Mouse (Mus musculus) sigmoid colon, adult 10 weeks (tissue): Measurements from ENCODE around the gene Pspn. TPM values are rescaled to one million over a fixed set of nuclear protein-coding genes. Genes with fewer than 3 reads are reported as not detected.

Experiments used
- polyA plus RNA-seq: library from polyadenylated mRNA; stranded (reverse); fragments of 350-450 nt; fragmentation: Illumina TruSeq; extraction: RNeasy Lipid Tissue Mini Kit (QIAGEN cat#74804); gene quantifications from one replicate; pipeline ENCODE4 v1.2.3, GENCODE M21; 2014; ENCODE audit warnings: low read depth, low replicate concordance

Gene Pspn
- polyA plus RNA-seq, result not detected

DNA sequence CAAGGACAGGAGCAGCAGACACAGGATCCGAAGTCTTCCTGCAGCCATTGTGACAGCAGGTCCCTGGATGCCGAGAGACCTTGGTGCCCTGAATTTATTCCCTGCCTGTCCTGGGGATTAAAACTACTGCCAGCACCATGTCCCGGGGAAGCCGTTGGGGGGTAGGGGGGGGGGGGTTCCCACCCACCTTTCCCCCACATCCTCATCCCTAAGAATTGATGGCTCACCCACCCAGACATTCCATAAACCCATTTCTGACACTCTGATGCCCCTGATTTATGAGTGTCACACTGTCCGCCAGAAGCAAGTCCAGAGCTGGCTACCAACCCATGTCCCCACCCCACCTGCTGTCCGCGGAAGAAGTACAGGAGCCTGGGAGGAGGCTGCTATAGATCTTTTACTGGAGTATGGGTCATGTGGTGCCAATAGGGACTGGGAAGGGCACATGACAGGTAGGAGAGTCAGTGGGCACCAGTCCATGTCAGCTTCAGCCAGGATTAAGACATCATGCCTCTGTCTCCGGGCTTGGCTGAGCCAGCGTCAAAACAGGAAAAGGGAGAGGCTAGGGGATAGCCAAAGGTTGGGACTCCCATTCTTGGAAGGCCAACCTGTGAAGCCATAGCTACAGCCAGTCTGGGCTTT, at the start of gene Pspn:
Pspn (minus strand) TSS at position 51 of the 642 bp plus-strand sequence.

DNA sequence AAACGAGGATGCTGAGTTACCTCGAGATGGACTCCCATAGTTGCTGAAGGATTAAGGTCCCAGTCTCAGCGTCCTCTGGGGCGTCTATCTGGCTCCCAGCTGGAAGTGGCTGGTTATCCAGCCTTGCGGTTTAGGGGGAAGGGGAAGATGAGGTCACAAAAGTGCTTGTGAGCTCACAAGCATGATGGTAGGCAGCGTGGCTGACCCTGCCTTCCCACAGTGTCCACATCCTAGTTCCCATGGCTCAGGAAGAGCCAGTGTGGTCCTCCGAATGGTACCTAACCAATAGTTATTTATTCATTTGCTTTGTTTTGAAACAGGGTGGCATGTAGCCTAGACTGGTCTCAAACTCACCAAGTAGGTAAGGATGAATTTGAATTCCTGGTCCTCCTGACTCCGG, 41.7 kb upstream of the Pspn start, which contains the start of gene Slc25a41:
Slc25a41 (minus strand) TSS at position 101 of the 400 bp plus-strand sequence.

DNA sequence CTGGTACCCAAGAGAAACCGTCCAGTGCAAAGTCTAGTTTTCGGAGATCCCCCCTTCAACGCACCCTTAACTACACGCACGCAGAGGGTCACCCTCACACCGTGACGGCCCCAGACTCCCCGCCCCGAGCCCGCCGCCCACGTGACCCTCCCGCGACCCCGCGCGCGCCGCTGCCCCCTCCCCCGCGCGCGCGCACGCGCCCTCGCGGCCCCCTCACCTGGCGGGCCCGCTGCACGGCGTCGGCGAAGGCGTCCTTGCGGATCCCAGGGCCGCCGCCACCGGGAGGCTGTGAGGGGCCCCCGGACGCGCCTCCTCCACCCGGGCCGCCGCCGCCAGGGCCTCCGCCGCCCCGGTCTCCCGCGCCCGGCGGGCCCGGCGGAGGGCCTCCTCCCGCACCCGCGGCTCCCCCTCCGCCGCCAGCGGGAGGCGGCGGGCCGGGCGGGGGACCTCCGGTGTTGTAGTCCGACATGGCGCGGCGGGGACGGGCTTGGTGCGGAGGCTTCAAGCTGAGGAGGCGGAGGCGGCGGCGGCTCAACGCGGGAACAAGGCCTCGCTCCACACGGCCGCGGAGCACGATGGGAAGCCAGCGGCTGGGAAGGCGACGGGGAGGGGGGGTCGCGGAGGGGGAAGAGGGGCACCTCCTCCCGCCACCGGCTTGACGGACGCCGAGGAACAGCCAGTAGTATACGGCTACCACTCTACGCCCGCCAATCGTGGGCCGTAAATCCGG, 31.3 kb upstream of the Pspn start, which contains the start of gene Khsrp:
Khsrp (minus strand) TSS at position 592 of the 730 bp plus-strand sequence.

DNA sequence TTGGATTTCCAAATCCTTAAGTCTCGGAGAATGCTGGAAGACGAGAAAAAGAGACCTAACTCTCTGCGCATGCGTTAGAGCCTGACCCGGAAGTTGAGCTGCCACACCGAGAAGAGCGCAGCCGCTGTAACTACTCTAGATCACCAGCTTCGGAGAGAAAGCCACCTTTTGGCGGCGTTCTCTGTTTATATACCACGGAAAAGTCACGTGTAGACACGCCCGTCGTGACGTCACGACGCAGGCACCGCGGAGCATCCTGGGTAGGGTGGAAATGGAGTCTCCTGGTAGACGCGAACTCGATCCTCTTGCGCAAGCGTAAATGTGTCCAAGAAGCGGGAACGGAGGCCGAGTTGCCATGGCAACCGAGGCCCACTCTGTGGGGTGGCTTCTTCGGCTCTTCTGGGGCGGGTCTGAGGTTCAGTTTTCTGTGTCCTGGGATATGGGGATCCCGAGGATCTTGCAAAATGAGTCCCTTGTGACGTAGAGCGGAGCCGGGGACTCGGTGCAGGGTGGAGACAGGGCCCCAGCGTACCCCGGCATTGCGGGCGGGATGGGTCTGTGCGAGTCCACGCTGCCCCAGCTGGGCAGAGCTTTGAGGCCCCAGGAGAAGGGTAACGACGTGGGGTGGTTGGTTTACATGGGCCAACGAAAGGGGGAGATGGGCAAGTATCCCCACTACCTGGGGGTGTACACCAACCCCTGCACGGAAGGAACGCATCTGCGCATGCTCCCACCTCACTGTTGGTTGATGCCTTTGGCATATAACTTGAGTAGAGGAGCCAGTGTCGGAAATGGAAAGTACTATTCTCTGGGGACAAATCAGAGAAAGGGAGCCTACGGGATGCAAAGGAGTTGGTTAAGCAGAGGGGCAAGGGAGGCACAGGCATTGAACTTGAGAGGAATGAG, 11.7 kb upstream of the Pspn start, which contains the start of the genes Gtf2f1 and Gm17949:
Gtf2f1 (minus strand) TSS at position 53 of the 906 bp plus-strand sequence.
Gm17949 (plus strand) TSS at position 234 of the 906 bp plus-strand sequence.

DNA sequence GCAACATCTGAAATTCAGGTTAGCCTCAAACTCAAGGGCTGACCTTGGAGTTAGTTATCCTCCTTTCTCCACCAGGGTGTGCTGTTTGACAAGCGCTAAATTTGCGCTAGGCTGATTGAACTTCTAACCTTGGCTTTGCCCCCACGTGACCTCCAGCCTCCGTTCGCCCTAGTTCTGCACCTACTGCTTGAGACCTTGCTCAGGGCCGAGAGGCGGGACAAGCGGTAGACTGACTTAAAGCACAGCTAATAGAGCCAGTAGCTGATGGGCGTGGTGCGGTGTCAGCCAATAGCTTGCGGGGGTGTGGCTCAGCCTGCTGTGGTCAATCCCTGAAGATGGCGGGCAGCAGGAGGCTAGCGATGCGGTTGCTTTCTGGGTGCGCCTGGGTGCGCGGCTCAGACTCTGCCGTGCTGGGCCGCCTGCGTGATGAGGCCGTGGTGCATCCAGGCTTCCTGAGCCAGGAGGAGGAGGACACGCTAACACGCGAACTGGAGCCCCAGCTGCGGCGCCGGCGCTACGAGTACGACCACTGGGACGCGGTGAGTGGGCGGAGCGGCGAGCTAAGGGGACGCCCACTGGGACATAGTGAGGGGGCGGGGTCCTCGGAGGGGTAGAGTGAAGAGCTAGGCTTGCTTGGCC, 2.7 kb downstream of the Pspn start, which contains the start of gene Alkbh7:
Alkbh7 (plus strand) TSS at position 311 of the 639 bp plus-strand sequence.

DNA sequence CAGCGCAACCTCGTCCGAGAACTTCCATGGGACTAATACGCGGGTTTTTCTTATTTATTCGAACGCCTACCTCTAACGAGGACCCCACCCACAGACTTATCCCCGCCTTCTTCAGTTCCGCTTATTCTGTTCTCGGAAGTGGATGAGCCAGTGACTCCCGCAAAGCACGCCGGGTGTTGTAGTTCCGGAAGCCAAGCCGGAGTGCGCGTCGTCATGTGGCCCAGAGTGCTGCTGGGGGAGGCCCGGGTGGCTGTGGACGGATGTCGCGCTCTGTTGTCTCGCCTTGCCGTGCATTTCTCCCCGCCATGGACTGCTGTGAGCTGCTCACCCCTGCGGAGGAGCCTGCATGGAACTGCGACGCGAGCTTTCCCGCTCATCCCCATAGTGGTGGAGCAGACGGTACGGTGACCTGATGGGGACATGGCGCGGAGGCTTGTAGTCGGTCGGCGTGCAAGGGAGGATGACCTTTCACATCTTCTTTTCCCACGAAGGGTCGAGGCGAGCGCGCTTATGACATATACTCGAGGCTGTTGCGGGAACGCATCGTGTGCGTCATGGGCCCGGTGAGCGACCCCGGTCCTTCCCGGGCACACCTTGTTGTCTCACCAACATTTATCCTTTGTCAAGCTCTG, 9.6 kb downstream of the Pspn start, which contains the start of gene Clpp:
Clpp (plus strand) TSS at position 191 of the 632 bp plus-strand sequence.

DNA sequence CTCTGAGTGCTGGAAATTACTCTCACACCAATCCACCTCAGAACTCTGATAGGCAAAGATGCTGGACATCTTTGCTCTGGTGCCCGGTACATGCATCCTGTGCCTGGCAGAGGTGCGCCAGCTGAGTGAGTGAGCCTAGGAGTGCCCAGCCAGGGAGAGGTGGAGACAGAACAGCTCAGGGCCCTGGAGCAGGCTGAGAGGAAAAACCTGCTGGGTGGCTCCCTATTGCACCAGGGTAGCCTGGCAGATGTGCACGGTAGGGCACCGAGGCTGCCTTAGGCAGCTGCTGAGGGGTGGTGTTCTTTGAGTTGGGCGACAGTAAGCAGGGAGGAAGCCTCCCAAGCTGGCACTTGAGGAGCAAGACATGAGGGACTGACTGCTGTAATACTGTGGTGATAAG, 17.8 kb downstream of the Pspn start, which contains the start of gene Acer1:
Acer1 (minus strand) TSS at position 114 of the 400 bp plus-strand sequence.

Other genes starting within 250 kb of the Pspn start
- gene Nrtn, start 242.5 kb downstream of the Pspn start, polyA plus RNA-seq, result not detected
- 1.8 TPM for gene Dus3l, start 235.3 kb downstream of the Pspn start, polyA plus RNA-seq
- gene Prr22, start 229.8 kb downstream of the Pspn start, polyA plus RNA-seq, result not detected
- gene Rfx2, start 169.0 kb downstream of the Pspn start, polyA plus RNA-seq, result 0.38 TPM
- not detected for gene Acsbg2, start 125.6 kb downstream of the Pspn start, polyA plus RNA-seq
- gene 1700061G19Rik, start 124.5 kb downstream of the Pspn start, polyA plus RNA-seq, result not detected
- gene Mllt1, start 64.6 kb downstream of the Pspn start, polyA plus RNA-seq, result 1.1 TPM
- 34.9 TPM for gene Acer1, start 17.9 kb downstream of the Pspn start, polyA plus RNA-seq
- 1.6 TPM for gene Clpp, start 9.7 kb downstream of the Pspn start, polyA plus RNA-seq
- gene Alkbh7, start 2.7 kb downstream of the Pspn start, polyA plus RNA-seq, result 3.2 TPM
- 2.0 TPM for gene Gtf2f1, start 11.3 kb upstream of the Pspn start, polyA plus RNA-seq
- gene Gm17949, start 11.5 kb upstream of the Pspn start, polyA plus RNA-seq, result not detected
- gene Khsrp, start 31.5 kb upstream of the Pspn start, polyA plus RNA-seq, result 8.6 TPM
- not detected for gene Slc25a41, start 41.6 kb upstream of the Pspn start, polyA plus RNA-seq
- 38.8 TPM for gene Crb3, start 59.1 kb upstream of the Pspn start, polyA plus RNA-seq
- 6.9 TPM for gene Slc25a23, start 59.8 kb upstream of the Pspn start, polyA plus RNA-seq
- 5.6 TPM for gene Dennd1c, start 78.5 kb upstream of the Pspn start, polyA plus RNA-seq
- 1.0 TPM for gene Tubb4a, start 87.8 kb upstream of the Pspn start, polyA plus RNA-seq
- gene Tnfsf9, start 105.3 kb upstream of the Pspn start, polyA plus RNA-seq, result 0.47 TPM
- not detected for gene Cd70, start 149.8 kb upstream of the Pspn start, polyA plus RNA-seq
- not detected for gene Tnfsf14, start 194.2 kb upstream of the Pspn start, polyA plus RNA-seq
- gene C3, start 228.1 kb upstream of the Pspn start, polyA plus RNA-seq, result 48.2 TPM
- gene Gpr108, start 248.4 kb upstream of the Pspn start, polyA plus RNA-seq, result 2.0 TPM
- gene Trip10, start 249.4 kb upstream of the Pspn start, polyA plus RNA-seq, result 6.3 TPM